Mouse (Mus musculus) mouse trophoblast stem cell (cell line): ENCODE results near the gene Ppp1r14c.

ENCODE experiments used
- in situ Hi-C, 2 experiments: fragments of 300-500 bp; cut with MseI, MboI; formaldehyde crosslinking; loops; 2 replicates in 1 of 2; 3 replicates in 1 of 2; pipeline ENCODE4 v1.15.1; 2025

Ppp1r14c gene

DNA sequence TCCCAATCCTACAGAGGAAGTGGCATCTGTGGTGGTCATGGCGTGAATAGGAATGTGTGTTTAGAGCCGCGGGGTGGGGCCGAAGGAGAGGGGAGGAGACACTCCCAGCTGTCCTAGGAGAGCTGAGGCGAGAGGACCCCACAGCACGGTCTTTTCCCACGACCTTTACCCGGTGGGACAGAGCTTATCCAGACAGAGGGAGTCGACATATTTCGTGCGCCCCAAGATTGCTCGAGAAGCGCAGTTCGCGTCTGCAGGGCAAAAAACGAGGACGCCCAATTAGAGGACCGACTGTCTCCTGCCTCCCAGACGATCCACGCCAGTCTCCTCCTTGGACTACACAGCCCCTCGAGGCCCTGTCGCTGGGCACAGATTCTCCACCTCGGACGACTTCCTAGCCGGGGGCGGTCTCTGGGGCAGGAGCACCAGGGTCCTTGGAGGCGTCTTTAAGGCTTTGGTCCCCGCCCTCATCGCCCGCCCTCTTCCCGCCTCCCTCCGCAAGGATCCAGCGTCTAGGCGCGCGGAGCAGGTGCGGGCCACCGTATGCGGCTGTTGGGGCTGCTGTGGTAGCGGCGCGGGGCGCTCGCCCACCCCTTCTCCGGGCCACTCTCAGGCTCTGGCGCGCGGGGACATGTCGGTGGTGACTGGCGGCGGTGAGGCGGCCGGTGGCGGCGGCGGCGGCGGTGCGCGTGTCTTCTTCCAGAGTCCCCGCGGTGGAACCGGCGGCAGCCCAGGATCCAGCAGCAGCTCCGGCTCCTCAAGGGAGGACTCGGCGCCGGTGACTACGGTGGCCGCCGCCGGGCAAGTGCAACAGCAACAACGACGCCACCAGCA, at the start of gene Ppp1r14c:
Gene Ppp1r14c, plus strand, starts transcription at position 22 of the 834 bp plus-strand sequence.
- in situ Hi-C loops, result no loop called here

DNA sequence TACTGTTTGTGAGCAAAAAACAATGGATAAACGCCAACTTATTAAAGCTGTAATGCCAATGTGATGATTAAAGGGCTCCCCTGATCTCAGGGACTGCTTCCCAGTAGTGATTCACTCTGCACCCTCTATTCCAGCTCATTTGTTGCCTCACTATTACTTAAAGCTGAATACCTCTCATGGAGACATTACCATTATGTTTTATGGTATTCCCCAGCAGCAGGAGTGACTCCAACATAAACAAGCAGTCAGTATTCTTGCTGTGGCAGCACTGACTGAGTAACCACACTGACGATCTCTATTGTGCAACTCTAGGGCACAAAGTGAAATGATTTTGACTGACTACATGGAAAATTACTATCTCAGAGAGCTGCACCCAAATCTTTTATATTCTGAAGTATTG, 44.5 kb upstream of the Ppp1r14c start:
- in situ Hi-C loops, result no loop called here

DNA sequence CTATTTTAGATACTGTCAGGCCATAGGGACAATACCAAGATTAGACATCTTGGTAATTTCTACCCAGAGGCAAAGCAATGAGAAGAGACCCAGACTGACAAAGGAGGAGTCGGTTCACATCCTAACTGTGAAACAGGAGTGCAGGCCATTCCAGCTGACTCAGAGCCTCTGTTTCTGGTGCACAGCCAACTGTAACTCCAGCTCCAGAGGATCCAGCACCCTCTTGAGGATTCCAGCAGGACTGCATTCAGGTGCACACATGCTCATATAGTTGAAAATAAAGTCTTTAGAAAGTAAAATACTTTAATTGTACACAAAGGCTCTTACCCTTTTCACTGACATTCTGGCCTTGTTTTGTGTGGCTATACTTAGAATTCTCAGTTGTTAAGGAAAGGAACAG, 40.4 kb upstream of the Ppp1r14c start:
- in situ Hi-C loops, result loop anchor here (25.0 kb wide), 2 partner anchors 612 to 637 kb away; partner anchors contain the start of gene Mthfd1l (in 1 of the 2)

DNA sequence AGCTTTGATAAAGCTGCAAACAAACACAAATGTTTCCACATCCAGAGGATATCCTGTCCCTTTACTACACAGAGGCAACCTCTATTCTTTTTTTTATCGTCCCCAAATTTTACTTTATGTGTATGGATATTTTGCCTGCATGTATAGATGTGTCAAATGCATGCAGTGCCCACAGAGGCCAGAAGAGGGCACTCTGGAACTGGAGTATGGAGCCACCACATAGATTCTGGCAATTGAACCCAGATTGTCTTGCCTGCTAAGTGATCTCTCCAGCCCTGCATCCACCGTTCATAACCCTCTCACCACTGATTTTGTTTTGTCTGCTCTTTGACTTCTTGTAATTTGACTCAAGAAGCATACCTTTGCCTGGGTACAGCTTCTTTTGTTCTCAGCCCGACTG, 33.0 kb upstream of the Ppp1r14c start:
- in situ Hi-C loops, result loop anchor here (10.0 to 25.0 kb wide), 3 partner anchors 192 to 629 kb away; partner anchors contain the start of gene Mthfd1l (in 1 of the 2)

DNA sequence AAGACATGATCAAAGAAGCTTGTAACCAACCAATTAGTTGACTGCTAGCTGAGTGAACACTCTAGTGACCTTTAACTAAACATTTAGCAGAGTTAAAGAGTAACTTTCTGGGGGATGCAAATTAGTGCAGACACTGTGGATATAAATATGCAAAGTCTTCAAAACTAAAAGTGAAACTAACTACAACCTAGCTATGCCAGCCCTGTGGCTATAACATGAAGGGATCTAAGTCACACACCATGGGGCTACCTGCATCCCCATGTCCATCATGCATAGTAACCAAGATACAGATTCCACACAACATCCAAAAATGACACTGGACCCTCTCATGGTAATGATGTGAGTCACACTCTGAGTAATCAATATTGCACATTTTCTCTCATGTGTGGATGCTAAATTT, 31.3 kb upstream of the Ppp1r14c start:
- in situ Hi-C loops, result loop anchor here (10.0 to 25.0 kb wide), 3 partner anchors 190 to 628 kb away; partner anchors contain the start of gene Mthfd1l (in 1 of the 2)

DNA sequence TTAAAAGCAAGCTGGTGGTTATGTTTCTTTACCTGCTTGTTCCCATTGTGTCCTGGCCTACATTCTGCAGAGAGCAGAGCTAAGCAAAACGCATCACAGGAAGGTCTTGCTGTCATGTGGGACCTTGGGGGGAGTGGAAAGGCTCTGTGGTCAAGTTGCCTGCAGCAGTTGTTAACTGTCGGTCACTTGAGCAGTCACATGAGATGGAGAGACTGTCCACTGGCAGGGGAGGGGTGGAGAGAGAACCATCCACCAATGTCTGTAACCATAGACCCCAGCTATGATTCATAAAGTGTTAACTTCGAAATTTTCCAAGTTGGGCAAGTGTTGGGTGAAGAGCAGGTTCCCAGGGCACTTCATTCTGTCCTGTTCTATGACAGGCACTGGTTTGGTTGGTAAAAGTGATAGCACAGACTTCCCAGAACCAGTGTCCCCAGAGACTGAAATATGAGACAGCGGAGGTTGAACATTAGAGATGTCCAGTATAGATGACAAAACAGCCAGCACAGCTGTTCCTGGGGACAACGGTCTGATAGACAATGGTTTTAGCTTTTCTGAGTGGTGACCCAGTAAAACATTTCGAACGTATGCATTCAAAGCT, 29.0 kb upstream of the Ppp1r14c start:
- in situ Hi-C loops, result loop anchor here (10.0 to 25.0 kb wide), 3 partner anchors 188 to 625 kb away; partner anchors contain the start of gene Mthfd1l (in 1 of the 2)

DNA sequence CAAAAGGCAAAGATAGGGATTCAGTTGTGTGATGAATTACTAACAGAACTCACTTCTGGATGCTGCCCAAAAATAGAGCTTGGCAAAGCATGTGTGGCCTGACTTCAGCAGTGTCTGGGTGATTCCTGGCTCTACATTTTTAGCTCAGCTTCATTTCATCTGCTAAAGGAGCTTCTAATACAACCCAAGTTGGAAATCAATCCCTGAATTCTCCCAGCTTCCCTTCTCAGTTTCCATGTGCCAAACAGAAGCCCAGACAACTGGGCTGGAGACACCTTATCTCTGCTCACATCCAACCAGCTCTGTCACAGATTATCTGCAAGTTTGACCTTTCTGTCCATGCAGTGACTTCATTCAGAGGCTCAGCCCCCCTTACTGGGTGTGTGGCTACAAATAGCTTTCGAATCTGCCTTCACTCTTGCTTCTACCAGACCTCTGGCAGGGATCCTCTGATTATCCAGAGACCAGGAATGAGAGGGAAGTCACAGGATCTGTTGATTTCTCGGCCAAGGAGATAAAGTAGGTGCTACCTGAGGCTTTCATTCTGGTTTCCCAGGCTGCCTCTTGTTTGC, 28.4 kb upstream of the Ppp1r14c start:
- in situ Hi-C loops, result loop anchor here (10.0 to 25.0 kb wide), 3 partner anchors 187 to 625 kb away; partner anchors contain the start of gene Mthfd1l (in 1 of the 2)

DNA sequence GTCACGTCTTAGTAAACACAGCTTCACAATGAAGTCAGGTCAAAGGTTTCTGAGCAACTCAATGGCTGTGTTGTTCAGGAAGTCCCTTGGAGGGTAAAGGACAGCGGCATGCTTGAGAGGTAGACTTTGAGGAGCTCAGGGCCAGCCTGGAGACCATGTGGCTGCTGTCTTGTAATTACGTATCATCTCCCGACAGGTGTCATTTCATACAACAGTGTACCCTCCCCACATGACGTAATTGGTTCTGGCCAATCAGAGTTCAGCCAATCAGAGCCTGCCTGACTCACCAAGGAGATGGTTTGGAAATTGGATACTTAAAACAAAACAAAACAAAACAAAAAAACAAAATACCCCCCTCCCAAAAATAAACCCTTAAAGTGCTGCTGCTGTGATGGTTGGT, 20.2 kb upstream of the Ppp1r14c start:
- in situ Hi-C loops, result loop anchor here (25.0 kb wide), 2 partner anchors 592 to 617 kb away; partner anchors contain the start of gene Mthfd1l (in 1 of the 2)

DNA sequence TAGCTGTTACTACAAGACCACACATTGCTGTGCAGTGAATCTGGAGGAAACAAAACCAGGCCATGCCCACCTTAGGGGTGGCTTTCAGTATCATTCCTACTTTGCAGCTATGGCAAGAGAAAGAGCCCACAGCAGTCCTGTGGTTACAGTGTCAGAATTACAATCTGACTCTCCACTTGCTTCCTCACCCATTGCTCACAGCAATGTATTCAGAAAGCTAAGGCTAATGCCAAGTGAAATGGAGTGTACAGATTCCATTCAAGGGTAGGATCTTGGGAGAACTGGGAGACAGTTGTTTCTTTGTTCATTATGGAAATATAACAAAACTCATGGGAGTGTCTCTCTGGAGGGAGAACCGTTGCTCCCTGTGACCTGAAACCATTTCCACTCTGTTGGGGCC, 6.3 kb upstream of the Ppp1r14c start:
- in situ Hi-C loops, result no loop called here

DNA sequence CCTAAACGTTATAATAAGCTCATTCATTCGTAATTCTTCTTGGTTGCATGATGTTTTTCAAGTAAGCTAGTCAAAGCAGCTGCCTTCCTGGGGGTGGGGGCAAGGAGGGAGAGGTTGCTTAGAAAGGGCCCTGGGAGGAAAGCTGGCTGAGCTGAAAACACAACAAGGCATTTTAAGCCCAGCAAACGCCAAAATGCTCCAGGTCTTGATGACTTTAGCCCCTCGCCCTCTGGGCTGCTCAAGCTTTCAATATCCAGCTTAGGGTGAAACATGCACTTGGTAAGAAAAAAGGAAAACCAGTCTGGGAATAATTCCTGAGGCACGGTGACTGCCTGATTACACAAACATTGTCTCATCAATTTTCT, 204 bp upstream of the Ppp1r14c start:
- in situ Hi-C loops, result no loop called here

DNA sequence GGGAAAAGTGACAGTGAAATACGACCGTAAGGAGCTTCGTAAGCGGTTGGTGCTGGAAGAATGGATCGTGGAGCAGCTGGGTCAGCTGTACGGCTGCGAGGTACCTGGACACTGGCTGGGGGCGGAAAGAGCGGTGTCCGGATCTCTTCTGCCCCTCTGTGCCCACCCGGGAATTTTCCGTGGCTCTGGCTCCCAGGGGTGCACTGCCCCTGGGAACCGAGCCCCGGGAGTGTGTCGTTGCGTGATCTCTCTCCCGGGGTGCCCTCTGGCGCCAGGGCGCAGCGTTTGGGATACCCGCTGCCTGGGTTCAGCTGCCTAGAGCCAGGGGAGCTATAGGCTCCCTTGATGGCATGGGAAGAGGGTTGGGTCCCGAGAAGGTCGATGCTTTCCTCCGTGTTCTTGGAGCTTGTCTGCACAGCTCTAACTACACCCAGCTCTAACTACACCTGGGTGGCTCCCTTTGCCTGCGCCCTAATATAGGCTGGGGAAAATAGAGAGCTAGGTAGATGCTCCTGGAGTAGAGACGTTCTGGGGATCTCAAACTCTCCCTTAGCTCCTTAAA, 1.1 kb downstream of the Ppp1r14c start:
- in situ Hi-C loops, result no loop called here

DNA sequence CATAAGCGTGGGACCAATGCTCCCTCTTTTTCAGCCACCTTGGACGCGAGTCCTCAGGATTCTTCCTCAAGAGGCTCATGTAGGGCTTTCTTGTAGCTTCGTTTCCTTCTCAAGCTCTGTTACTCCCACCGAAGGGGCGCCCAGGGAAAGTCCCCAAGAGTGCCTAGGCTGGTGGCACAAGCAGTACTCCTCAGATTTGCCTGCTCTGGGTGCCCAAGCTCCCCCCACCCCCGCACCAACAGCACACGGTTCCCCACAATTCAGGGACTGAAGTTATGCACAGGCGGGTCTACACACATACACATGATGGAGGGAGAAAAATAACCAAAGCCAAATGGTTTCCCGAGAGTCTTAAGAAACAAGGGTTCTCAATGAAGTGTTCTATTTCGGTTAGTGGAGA, 1.6 kb downstream of the Ppp1r14c start:
- in situ Hi-C loops, result no loop called here

DNA sequence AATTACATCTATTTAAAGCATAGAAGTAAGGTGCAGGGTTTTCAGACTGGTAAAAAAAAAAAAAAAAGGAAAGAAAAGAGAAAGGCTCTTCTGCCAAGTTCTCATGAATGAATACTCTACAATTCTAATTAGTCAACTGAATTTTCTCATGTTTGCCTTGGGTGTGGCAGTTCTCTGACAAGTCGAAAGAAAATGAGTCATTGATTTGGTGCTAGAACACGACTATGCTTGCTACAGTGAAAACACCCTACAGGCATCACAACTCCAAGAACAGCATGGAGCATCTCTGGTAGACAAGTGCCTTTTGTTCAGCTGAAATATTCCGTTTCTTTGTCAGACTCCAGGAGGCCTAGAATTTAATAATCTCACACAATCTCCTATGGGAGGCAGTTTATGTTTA, 17.3 kb downstream of the Ppp1r14c start:
- in situ Hi-C loops, result no loop called here

DNA sequence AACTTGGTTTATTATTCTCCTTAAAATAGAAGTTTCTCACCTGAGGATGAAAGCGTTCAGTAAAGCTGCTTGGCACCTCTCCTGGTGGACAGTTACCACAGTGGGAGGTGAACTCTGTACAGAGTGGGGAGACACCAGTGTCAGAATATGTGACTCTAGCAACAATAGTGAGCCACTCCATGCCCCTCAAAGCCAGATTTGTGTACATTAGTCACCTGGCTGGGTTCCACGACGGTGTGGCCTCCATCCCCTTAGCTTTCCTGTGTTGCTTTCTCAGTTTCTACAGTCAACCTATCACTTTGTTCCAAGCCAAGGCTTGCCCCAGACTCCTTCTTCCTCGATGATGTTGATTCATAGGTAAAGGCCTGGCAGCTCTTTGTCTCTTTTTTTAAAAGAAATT, 26.4 kb downstream of the Ppp1r14c start:
- in situ Hi-C loops, result no loop called here

DNA sequence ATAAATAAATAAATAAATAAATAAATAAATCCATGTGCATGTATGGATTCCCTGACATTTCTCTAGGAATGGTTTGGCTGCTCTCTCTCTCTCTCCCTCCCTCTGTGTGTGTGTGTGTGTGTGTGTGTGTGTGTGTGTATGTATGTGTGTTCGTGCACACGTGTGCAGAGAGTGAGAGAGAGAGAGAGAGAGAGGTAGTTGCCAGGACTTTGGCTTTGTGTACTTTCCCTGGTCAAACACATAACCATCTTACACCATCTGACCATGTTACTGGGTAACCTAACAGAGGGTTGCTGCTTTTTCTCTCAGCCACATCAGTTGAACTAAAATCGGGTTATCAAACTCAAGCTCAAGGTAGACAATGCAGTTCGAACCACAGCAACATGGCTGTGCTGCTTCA, 27.7 kb downstream of the Ppp1r14c start:
- in situ Hi-C loops, result no loop called here

DNA sequence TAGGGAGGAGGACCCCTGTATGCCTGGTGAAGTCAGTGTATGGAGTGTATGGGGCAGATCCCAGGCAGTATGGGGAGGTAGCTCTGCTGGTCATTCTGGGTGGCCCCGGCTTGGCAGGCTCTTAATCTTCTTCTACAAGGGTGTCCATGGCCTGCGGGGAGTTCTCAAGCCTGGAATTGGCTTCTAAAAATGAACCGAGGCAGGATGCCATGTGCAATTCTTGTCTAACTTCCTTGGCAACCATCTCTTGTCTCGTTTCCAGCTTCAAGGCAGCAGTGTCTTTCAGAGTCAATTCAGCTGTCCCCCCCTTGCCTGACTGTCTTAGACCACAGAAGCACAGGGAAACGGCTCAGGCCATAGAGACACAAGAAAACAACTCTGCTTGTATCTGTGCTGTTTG, 28.3 kb downstream of the Ppp1r14c start:
- in situ Hi-C loops, result no loop called here

DNA sequence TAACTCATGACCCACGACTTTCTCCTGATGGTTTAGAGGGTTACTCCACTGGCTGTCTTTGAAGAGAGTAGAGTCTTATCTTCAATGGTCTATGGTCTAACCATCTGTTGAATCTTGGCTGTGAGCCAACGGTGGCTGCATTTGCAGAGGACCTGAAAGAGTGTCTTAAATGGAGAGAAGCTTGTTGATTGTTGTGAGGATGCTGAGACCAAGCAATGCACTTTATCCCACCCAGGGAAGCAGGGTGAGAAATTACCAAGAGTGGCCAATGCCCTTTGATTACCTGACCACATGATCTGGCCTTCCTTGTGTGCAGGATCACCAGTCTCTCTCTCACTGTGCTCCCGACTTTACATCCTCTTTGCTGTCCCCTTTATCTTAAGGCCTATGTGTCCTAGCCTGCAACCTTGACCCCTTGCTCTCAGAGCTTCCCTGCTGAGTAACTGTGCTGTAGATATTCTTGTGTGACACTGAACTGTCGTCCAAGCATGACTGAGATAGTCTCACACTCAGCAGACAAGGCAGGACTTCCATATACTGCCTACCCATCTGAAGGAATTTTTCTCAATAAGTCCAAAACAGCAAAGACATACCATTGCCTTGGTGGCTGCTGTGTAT, 28.9 kb downstream of the Ppp1r14c start:
- in situ Hi-C loops, result no loop called here

DNA sequence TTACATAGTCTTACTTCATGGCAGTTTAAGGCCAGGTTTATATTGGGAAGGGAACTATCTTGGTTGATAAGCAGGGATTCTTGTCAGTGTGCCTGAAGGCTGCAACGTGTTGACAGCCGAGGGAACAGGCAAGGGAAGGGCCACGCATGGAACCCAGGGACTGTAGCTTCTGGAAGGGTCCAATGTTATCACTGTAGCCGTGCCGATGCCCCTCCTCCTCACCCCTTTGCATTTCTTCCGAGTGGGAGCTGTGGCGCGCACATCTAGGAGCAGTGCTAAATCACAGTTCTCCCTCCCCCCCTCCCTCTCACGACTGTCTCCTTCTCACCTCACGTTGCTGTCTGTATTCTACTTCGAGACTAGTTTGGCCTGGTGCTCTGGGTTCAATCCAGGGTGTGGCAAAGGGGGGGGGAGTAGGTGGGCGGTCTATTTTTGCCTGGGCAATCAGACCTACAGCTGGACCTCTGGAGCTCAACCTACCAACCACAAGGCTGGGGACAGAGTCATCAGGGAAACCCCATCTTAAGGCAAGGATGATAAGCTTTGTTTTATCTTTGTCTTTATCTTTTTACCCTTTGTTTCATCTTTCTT, 29.6 kb downstream of the Ppp1r14c start:
- in situ Hi-C loops, result no loop called here

DNA sequence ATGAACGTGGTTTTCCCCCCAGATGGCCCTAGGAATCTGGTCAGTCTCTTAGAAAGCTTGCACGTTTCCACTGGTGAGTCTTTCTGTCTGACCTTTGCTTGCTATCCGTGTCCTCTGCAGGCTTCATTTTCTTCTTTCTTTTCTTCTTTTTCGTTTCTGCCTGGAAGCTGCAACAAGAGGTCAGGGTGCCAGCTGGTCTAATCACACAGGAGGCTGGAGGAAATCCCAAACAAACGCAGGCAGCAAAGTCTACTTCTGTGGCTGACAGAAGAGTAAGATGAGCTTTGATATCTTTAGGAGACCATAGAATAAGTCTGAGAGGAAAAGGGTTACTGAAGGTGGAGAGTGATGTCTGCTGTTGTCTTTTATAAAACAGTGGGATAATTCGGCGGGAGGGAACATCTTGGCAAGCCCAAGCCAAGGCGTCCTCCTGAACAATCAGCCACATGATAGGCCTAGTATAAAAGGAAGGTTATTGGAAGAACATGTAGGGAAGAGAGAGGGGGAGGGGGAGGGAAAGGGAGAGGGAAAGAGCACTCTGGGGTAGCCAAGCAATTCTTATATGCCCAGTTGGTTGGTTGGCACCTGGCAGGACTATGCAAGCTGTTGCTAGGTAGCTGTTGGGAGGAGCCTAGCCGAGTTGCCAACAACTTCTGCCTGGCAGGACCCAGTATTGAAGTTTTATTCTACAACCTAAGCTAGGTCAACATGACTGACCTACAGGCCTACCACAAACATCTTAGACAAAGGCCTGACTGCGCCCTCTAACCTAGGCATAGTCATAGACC, 30.3 kb downstream of the Ppp1r14c start:
- in situ Hi-C loops, result no loop called here

DNA sequence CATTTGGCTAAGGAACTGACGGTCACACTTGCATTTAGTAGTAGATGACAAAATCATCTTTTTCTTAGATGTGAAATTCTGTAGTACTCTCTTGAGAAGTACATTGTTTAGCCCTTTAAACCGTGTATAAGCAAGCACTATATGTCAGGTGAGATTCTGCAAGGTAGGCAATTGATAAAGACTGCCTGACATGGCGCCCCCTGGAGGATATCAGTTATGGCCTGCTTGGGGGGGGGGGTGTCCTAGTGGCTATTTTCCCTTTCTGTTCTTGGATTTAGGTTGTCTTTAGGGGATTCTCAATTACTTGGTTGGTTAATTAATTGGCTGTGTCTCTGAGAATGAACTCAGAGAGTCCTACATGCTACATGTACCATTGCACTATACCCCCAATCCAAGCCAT, 31.5 kb downstream of the Ppp1r14c start:
- in situ Hi-C loops, result no loop called here
